Mouse (Mus musculus) liver, postnatal 0 days (tissue): ENCODE results near the gene 6430571L13Rik.

Experiments
- CTCF ChIP-seq: sonication (generic); IDR thresholded peaks from 2 replicates; pipeline ENCODE4 v1.5.1; 2016; ENCODE audit warnings: antibody characterized with exemption, low read depth
- EP300 ChIP-seq: IDR thresholded peaks from 2 replicates; pipeline ENCODE4 v1.6.1; 2016; ENCODE audit warnings: antibody characterized with exemption, low read depth, mild to moderate bottlenecking

DNA sequence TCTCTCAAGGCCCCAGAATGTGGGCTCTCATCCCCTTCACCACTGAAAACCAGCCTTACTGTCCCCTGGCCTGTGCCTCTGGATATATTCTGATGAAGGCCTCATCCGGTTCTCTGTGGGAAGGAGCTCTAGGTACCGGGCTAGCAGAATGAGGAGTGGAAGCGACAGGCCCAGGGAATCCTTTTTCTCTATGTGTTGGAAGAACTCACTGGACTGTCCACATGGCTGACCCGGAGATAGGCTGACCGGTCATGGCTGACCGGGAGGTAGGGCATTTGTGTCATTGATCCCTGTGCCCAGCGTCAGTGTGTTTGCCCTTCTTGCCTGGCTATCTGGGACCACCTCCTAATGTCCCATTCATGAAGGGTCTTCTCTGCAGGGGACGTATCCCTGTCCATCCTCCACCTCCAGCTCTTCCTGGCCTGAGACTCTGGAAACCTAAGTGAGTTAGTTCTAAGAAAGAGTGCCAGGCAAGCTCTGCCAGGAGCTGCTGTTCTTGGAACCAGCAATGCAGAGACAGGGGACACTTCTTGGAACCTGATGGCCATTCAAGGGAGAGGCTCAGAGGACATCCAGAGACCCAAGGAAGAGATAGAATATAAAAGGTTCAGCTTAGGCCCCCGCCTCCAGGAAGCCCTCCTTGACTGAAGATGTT lies 31.9 kb upstream of the 6430571L13Rik start:
- TF ChIP-seq CTCF (no peak), EP300 (no peak)
